Mouse (Mus musculus): ENCODE measurements around the gene Ntrk3. TPM values are rescaled to one million over a fixed set of nuclear protein-coding genes. Genes with fewer than 3 reads are reported as not detected.

The Ntrk3 gene
- polyA plus RNA-seq (2012; rRNA removed) = 72.0 and 76.9 TPM in 2 replicates

GRCm38 (mm10) chr7:78737614-78738210 is at the start of gene Ntrk3:
Ntrk3 (minus strand) TSS chr7:78738012.
- no peak for DNase-seq (ENCODE audit: extremely low spot score in 1 of 2, low spot score in 1 of 2)

DNA sequence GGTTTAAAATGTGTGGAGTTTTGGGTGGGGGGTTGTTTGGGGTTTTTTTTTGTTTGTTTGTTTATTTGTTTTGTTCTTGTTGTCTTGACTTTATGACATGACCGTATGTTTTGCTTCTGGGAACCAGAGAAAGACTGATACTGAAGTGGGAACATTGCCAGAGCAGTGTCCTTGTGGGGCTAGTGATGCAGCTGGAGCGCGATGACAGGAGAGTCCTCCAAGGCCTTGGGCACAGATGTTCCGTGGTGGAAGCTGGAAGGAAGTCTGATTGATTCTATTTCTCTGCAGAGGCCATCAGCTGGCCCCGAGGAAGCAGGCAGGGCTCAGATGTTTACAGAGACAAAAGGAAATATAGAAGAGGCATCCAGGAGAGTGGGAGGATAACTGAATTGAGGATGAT is 48.1 kb upstream of the Ntrk3 start:
- DNase-seq (ENCODE audit: extremely low spot score in 1 of 2, low spot score in 1 of 2) = no peak

DNA sequence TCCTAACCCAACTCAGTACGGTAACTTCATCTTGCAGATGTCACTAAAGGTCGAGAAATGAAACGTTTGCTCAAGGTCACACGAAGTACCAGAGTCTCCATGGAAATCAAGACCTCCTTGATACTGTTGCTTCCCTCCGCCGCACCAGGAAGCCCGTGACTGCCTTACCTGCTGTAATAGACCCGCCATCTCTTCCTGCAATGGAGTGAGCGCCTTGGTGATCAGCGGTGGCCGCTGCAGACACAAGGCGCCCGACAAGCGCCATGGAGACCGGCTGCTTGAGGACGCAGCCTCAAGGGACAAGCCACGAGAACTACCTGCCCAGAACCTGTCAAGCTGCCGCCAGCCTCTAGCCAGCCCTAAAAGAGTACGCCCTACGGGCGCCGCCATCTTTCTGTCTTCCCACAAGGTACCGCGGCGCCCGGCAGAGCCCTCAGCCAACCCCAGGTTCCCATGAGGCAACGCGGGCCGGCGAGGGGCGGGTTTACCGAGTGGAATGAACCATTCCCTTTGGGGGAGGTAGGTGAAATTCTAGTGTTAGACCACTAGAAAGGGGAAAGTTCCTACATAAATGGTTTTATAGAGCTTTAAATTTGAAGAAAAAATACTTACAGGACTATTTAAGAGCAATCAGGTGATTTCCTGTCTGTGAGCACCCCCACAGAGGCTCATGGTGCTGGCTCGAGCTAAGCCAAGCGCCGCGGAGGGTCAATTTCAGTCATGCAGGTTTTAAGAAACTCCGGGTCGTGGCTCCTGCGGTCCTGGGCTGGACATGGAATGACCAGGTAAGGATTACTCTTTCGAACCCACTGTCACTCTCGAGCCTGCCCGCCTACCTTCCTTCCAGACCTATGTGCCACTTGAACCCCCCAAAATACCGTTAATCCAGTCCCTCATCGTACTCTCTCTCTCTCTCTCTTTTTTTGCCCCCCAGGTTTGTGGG is 45.1 kb upstream of the Ntrk3 start, which contains the start of the genes Mrps11 and Mrpl46:
Gene Mrps11, plus strand, starts transcription at position 481 of the 943 bp plus-strand sequence.
Gene Mrpl46, minus strand, starts transcription at position 893 of the 943 bp plus-strand sequence.
- DNase-seq (ENCODE audit: extremely low spot score in 1 of 2, low spot score in 1 of 2) = peak; percentile 67 to 89

DNA sequence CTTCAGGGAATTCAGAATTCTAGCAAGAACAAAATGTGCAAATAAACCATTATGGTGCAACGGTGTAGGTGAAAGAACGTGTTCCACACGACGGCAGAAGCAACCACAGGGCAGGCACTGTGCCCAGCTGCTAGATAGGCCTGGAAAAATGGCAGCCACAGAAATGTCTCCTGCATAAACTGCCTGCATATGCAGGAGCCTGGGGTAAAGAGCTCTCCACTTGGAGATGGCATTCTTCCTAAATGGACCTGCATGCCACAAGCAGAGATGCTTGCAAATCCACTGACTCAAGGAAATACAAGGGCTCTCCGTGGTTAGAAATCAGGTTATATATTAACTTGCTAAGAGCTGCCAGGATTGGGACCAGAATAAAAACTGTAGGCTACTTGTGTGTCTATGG is 40.9 kb upstream of the Ntrk3 start:
- DNase-seq (ENCODE audit: extremely low spot score in 1 of 2, low spot score in 1 of 2) = no peak

DNA sequence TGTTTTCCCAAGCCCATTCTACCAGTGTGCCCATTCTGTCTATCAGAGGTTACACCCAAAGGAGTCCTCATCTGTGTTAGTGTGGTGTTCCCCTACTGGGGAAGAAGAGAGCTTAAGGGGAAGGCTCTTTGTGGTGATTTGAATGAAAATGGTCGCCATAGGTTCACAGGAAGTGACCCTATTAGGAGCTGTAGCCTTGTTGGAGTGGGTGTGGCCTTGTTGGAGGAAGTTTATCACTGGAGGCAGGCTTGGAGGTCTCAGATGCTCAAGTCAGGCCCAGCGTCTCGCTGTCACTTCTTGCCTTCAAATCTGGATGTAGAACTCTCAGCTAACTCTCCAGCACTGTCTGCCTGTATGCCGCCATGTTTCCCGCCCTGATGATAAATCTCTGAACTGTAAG is 33.1 kb upstream of the Ntrk3 start:
- DNase-seq (ENCODE audit: extremely low spot score in 1 of 2, low spot score in 1 of 2) = no peak

DNA sequence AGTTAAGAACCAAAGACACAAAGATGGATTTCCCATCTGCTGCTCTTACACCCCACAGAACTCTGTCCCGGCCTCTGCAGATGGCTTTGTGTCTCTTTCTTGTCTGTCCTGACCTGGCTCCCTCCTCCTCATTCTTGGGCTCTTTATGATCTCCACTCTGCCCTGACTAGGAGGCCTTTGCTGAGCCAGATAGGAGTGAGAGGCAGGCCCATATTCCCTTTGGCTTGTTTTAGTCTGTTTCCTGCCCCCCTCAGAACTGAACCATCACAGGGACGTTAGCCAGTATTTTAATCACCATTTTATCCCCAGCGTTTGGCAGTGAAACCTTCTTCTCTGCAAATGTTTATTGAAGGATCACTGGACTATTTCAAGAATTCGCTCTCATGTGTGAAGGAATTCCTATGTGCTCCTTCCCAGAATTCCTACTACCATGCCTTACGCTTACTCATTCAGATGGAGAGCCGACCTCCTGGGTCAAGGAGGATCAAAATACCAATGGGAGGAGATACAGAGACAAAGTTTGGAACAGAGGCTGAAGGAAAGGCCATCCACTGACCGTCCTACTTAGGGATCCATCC is 31.4 kb upstream of the Ntrk3 start:
- DNase-seq (ENCODE audit: extremely low spot score in 1 of 2, low spot score in 1 of 2) = no peak

GRCm38 (mm10) chr7:78767929-78768531 is 30.2 kb upstream of the Ntrk3 start:
- DNase-seq (ENCODE audit: extremely low spot score in 1 of 2, low spot score in 1 of 2) = no peak

GRCm38 (mm10) chr7:78766019-78766683 is 28.3 kb upstream of the Ntrk3 start:
- peak; percentile 86 to 97 for DNase-seq (ENCODE audit: extremely low spot score in 1 of 2, low spot score in 1 of 2)

DNA sequence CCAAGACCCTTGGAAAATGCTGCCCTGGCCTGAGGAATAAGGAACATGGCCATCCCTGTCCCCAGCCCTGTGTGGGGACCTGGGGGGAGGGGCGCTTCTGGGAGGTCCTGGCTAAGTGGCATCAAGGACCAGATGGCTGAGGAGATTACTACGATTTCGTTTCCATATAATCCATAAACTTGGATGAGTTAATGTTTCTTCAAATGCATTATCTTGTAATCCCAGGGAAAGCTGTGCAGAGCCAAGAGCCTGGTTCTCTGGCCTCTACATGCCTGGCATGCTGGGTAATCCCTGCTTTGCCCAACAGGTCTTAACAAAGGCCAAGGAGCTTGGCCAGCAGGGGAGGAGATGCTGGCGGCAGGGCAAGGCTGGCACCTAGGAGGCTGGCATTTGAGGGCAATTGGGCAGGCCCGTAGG is 27.4 kb upstream of the Ntrk3 start:
- DNase-seq (ENCODE audit: extremely low spot score in 1 of 2, low spot score in 1 of 2) = no peak

DNA sequence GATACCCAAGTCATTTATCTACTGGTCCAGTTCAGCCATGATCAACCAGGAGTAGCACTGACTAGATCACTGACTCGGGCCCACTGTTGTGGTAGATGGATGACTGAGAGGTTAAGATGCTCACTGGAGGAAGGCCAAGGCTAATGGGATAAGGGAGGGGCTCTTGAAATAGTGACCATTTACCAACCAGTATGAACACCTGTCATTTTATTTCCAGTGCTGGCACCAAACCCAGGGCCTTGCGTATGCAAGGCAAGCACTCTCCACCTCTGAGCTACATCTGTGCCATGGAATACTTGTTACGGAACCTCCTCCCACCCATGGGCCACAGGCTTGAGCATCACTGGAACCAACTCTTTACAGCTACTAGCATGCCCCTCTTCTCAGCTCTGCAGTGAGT is 26.0 kb upstream of the Ntrk3 start:
- no peak for DNase-seq (ENCODE audit: extremely low spot score in 1 of 2, low spot score in 1 of 2)

DNA sequence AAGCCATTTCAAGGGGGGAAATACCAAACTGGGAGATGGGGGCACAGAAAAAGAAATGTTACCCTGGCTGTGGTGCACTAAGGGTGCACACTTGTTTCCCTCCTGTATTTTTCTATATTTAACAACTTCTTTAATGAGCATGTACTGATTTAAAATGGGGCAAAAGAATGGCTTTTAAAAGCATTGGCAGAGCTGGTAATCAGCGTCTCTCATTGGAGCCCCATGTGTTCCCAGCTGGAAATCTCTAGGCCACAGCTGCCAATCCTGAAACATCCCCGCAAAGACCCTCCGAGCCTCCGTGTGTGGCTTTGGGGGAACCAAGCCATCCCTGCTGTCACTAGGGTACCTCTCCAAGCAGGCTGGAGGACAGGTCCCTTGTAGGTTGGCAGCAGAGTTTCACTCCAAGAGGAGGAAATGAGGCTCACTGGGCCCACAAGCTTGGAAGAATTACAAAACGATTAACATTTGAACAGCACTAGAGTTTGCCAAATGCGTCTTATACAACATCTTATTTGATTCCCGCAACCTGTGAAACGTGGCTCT is 16.7 kb upstream of the Ntrk3 start:
- peak in 1 of 2 experiments; percentile 5 for DNase-seq (ENCODE audit: extremely low spot score in 1 of 2, low spot score in 1 of 2)

DNA sequence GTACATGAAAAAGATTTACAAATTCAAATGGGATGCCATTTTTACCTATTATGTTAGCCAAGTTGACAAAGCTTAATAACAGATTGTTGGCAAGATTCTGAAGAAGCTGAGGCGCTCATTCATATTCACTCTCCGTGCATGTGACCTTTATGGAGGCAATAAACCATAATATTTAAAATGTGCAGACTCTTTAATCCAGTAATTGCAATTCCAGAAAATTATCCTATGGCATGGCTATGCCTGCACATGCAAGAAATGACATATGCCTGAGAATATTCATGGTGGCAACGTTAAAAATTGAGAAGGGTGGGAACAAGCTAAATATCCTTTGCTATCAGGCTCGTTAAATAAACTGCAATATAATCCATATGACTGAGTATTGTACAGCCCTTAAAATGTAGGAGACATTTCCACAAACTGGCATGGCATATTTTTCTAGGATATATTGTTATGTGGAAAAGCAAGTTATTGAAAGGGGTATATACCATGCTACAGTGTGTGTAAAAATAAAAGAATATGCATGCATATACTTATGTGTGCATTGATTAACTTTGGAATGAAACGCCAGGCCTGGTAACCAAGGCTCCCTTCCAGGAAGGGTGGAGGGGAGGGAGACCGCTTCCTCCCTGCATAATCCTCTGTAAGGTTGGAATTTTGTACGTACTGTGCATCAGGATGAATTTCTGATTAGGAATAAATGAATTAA is 16.1 kb upstream of the Ntrk3 start:
- DNase-seq (ENCODE audit: extremely low spot score in 1 of 2, low spot score in 1 of 2) = no peak

DNA sequence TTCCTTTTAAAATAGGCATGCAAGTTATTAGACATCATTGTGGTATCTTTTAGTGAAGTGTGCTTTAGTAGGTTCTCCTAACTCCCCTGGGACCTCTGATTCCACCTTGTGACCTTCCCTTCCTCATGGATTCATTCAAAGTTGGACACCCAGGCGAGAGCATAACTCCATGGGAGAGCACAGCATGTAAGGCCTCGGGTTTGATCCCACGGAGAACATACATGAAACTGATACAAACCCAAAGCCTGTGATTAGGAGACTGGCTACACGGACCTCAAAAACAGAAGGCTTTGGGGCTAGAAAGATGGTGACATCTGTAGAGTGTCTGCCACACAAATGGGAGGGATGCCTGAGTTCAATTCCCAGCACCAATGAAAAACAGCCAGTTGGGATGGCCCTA is 15.1 kb upstream of the Ntrk3 start:
- DNase-seq (ENCODE audit: extremely low spot score in 1 of 2, low spot score in 1 of 2) = no peak

- no peak for DNase-seq (ENCODE audit: extremely low spot score in 1 of 2, low spot score in 1 of 2)
Measured at GRCm38 (mm10) chr7:78743731-78744385, 6.0 kb upstream of the Ntrk3 start.

DNA sequence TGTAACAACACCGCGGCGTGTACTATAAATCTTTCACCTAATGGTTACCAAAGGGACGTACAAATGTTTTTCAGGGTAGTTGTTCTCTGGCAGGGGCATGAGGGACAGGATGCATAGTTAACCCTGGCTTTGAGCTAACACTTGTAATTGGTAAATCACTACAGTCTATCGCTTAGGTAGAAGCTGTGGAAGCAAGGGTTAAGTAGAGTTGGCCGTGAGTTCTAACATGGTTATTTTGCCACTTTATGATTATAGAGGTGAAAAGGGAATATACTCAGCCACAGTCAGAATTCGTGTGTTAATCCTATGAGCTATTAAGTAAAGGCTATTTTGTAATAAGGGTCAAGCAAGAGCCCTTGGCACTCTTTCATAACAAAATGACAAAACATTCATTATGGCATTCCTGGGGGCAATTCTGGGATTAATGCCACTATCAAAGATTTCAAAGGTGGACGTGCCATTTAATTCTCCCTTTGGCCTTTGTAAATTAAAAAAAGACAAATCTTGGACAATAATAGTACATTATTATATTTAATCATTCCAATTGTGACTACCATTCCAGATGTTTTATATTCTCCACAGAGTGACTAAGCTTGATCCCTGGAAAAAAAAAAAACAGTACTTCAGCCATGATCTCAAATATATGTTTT is 1.7 kb upstream of the Ntrk3 start:
- DNase-seq (ENCODE audit: extremely low spot score in 1 of 2, low spot score in 1 of 2) = no peak

GRCm38 (mm10) chr7:78737196-78737595 is 616 bp downstream of the Ntrk3 start:
- no peak for DNase-seq (ENCODE audit: extremely low spot score in 1 of 2, low spot score in 1 of 2)

DNA sequence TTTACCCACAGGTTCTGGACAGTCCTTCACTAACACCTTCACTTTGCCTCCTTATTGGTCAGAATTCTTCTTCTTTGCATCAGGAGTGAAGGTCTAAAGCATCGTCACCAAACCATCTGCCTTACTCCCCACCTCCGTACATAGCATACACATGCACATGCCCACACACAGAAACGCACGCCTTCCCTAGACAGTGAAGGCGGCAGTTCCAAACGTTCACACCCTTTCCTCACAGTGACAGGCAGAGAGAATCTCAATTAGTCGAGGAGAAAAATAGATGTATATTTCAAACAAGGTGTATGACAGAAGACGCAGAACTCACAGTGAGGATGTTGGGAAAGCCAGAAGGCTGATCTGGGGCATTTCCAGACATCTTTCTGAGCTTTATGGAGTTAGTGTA is 6.4 kb downstream of the Ntrk3 start:
- DNase-seq (ENCODE audit: extremely low spot score in 1 of 2, low spot score in 1 of 2) = peak; percentile 42 to 79

DNA sequence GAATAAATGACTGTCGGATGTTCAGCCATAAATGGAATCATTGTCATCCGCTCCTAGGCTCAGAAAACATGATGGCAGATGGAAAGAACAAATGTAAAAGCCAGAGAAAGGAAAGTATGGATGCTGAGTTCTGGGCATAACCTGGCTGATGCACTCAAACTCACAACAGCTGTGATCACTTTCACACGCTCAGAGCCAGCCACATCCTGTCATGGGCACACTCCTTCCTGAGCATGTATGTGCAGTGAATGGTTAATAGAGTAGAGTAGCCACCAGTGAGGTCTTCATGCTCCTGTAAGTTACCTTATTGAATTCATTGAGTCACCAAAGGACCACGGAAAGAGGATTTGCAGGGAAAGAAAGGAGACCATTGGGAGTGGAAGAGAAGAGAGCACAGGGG is 13.2 kb downstream of the Ntrk3 start:
- DNase-seq (ENCODE audit: extremely low spot score in 1 of 2, low spot score in 1 of 2) = no peak

GRCm38 (mm10) chr7:78722051-78722450 is 15.8 kb downstream of the Ntrk3 start:
- peak; percentile 24 to 64 for DNase-seq (ENCODE audit: extremely low spot score in 1 of 2, low spot score in 1 of 2)
